Comparison of ENCODE assay signal across 15 mouse cellular contexts in the genomic region with DNA sequence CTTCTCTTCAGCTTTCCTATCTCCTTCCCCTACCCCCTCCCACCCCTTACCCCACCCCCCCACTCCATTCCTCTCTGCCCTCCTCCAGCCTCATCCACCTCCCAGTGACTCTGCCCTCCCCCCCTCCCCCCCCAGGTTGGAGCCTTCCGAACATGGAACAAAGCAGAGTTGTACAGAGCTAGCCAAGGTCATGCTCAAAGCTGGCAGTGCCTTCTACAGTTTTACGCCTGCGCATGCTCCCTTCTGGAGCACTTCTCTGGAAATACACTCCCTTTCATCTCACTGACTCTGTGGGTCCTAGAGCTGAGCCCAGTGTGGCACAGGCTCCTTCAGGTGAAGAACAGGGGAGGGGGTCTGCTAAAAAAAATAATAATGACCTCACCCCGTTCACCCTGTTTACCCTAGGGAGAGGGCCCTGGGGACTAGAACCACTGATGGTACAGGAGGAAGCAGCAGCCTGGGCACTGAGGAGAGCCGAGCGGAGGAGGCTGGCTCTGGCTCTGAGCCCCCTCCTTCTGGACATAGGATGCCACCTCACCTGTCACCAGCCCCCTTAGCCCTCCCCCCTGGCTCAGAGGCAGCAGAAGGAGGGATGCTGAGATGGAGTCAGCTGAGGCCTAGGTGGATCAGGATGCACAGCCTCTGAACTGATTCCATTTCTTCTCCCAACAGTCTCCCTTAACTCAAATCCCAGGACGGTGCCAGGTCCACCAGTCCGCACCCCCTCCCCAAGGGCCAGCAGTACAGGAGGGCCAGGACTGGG. TPM values are rescaled to one million over a fixed set of nuclear protein-coding genes. Genes with fewer than 3 reads are reported as not detected.
A peak's percentile ranks its signal among the peaks of the same experiment; 100 is the strongest.
DNase-seq lines count a peak whose midpoint lies in the region; ATAC-seq and TF ChIP-seq lines count a peak whose summit lies in the region.
"Had no signal": no experiment of that assay in that cellular context is flagged by ENCODE, and none has a peak within 500 bp of the region (broad histone marks: within the 10 kb centered on the region; RNA-seq: fewer than 3 reads in every experiment).

No protein-coding gene starts in this region.

- peak; percentile 65 for ATAC-seq in forebrain, postnatal 0 days
- ATAC-seq in forebrain, embryonic 13.5 days: no peak
- peak; percentile 74 for ATAC-seq in hindbrain, postnatal 0 days
- ATAC-seq in hindbrain, embryonic 13.5 days (ENCODE audit: low FRiP score): no peak

- H3K4me2 ChIP-seq in forebrain, postnatal 0 days (ENCODE audit: low read depth): no peak overlapping the region
- H3K4me2 ChIP-seq in forebrain, embryonic 13.5 days: no peak overlapping the region
- no peak overlapping the region for H3K4me2 ChIP-seq in hindbrain, postnatal 0 days (ENCODE audit: low read depth, low read length)
- no peak overlapping the region for H3K4me2 ChIP-seq in hindbrain, embryonic 13.5 days
- H3K4me2 ChIP-seq: embryonic facial prominence, embryonic 12.5 days had no signal

- DNase-seq in forebrain, postnatal 0 days: peak; percentile 49
- peak; percentile 77 for DNase-seq in hindbrain, postnatal 0 days (ENCODE audit: low spot score)
- DNase-seq in ovary, postnatal 36 days (ENCODE audit: low spot score): peak; percentile 42
- DNase-seq in ovary, postnatal 14 days (ENCODE audit: low spot score): no peak
- peak; percentile 55 for DNase-seq in telencephalon, adult 2 months (ENCODE audit: low read depth, low spot score)
- DNase-seq in left cerebral cortex, adult 8-10 months (ENCODE audit: low spot score in 2 of 2): no peak
- DNase-seq: retina, postnatal 1 day had no signal

- no peak overlapping the region for H3K4me3 ChIP-seq in forebrain, postnatal 0 days (ENCODE audit: low read depth, low read length)
- no peak overlapping the region for H3K4me3 ChIP-seq in forebrain, embryonic 13.5 days
- no peak overlapping the region for H3K4me3 ChIP-seq in hindbrain, postnatal 0 days (ENCODE audit: low read length)
- H3K4me3 ChIP-seq in hindbrain, embryonic 13.5 days: no peak overlapping the region
- H3K4me3 ChIP-seq: embryonic facial prominence, embryonic 12.5 days had no signal

- no peak for TF ChIP-seq CTCF in forebrain, postnatal 0 days (IDR thresholded peaks at IDR 0.05; ENCODE audit: low read depth)
- TF ChIP-seq CTCF in hindbrain, postnatal 0 days (IDR thresholded peaks at IDR 0.05; ENCODE audit: low read depth): no peak

- no peaks in the 10 kb centered on the region; the same call in 1 of the 2 replicates for H3K4me1 ChIP-seq in forebrain, postnatal 0 days (ENCODE audit: insufficient read depth)
- peaks cover 13% of the 10 kb centered on the region for H3K4me1 ChIP-seq in forebrain, embryonic 13.5 days
- no peaks in the 10 kb centered on the region; the same call in 1 of the 2 replicates for H3K4me1 ChIP-seq in hindbrain, postnatal 0 days (ENCODE audit: insufficient read depth, low read length)
- H3K4me1 ChIP-seq in hindbrain, embryonic 13.5 days (replicated peaks): peaks cover 16% of the 10 kb centered on the region

- H3K27ac ChIP-seq in forebrain, postnatal 0 days (ENCODE audit: low read depth, low read length): peak overlapping the region; percentile 16; the same call in 1 of the 2 replicates
- H3K27ac ChIP-seq in forebrain, embryonic 13.5 days: no peak overlapping the region
- peak overlapping the region; percentile 70 for H3K27ac ChIP-seq in hindbrain, postnatal 0 days
- no peak overlapping the region for H3K27ac ChIP-seq in hindbrain, embryonic 13.5 days
- H3K27ac ChIP-seq: embryonic facial prominence, embryonic 12.5 days; macrophage had no signal

- H3K9me3 ChIP-seq in forebrain, postnatal 0 days (ENCODE audit: low read length): no peaks in the 10 kb centered on the region
- no peaks in the 10 kb centered on the region for H3K9me3 ChIP-seq in forebrain, embryonic 13.5 days (replicated peaks)
- H3K9me3 ChIP-seq in hindbrain, postnatal 0 days (ENCODE audit: low read length): no peaks in the 10 kb centered on the region
- H3K9me3 ChIP-seq in hindbrain, embryonic 13.5 days: no peaks in the 10 kb centered on the region
- H3K9me3 ChIP-seq: embryonic facial prominence, embryonic 12.5 days had no signal

- H3K27me3 ChIP-seq in forebrain, postnatal 0 days (ENCODE audit: insufficient read depth, low read length): no peaks in the 10 kb centered on the region
- H3K27me3 ChIP-seq in forebrain, embryonic 13.5 days: no peaks in the 10 kb centered on the region
- H3K27me3 ChIP-seq in hindbrain, postnatal 0 days (ENCODE audit: insufficient read depth, low read length): no peaks in the 10 kb centered on the region
- H3K27me3 ChIP-seq in hindbrain, embryonic 13.5 days: no peaks in the 10 kb centered on the region
- H3K27me3 ChIP-seq: embryonic facial prominence, embryonic 12.5 days had no signal

- H3K9ac ChIP-seq in forebrain, postnatal 0 days: no peak overlapping the region
- no peak overlapping the region for H3K9ac ChIP-seq in forebrain, embryonic 13.5 days
- no peak overlapping the region for H3K9ac ChIP-seq in hindbrain, postnatal 0 days (replicated peaks; ENCODE audit: low read length)
- H3K9ac ChIP-seq in hindbrain, embryonic 13.5 days: no peak overlapping the region; the same call in 1 of the 2 replicates
- H3K9ac ChIP-seq: embryonic facial prominence, embryonic 12.5 days had no signal

- WGBS in forebrain, postnatal 0 days: 79% methylated on average over 8 of the region's 8 CpGs
- WGBS in forebrain, embryonic 13.5 days: 85% methylated on average over 8 of the region's 8 CpGs
- 69% methylated on average over 8 of the region's 8 CpGs for WGBS in hindbrain, postnatal 0 days
- WGBS in hindbrain, embryonic 13.5 days: 83% methylated on average over 8 of the region's 8 CpGs

- no peaks in the 10 kb centered on the region for H3K36me3 ChIP-seq in forebrain, postnatal 0 days (ENCODE audit: insufficient read depth)
- no peaks in the 10 kb centered on the region for H3K36me3 ChIP-seq in forebrain, embryonic 13.5 days (ENCODE audit: poor library complexity, severe bottlenecking)
- H3K36me3 ChIP-seq in hindbrain, postnatal 0 days (ENCODE audit: insufficient read depth, low read length): no peaks in the 10 kb centered on the region
- H3K36me3 ChIP-seq in hindbrain, embryonic 13.5 days: no peaks in the 10 kb centered on the region
- H3K36me3 ChIP-seq: embryonic facial prominence, embryonic 12.5 days had no signal

RNA-seq across cellular contexts. Expression of a gene that starts 6.1 kb away (rescaled TPM):
- total RNA-seq in forebrain, postnatal 0 days (2014; rRNA removed): 18.6 and 26.2 TPM in 2 replicates
- polyA plus RNA-seq in forebrain, postnatal 0 days (2015; fragmentation: Nextera tagmentation; extraction: Ambion mirVana): 14.0 and 16.4 TPM in 2 replicates
- 19.7 and 20.5 TPM in 2 replicates for polyA plus RNA-seq in forebrain, embryonic 13.5 days (2015; fragmentation: Nextera tagmentation; extraction: Ambion mirVana)
- total RNA-seq in hindbrain, postnatal 0 days (2014; rRNA removed): 20.0 and 22.6 TPM in 2 replicates
- polyA plus RNA-seq in hindbrain, postnatal 0 days (2015; fragmentation: Nextera tagmentation; extraction: Ambion mirVana): 15.0 and 16.4 TPM in 2 replicates
- 18.1 and 20.8 TPM in 2 replicates for polyA plus RNA-seq in hindbrain, embryonic 13.5 days (2015; fragmentation: Nextera tagmentation; extraction: Ambion mirVana)
- 10 to 100 TPM; 15.1 to 20.1 (median 17.5) TPM for total RNA-seq in left cerebral cortex, adult 8-10 months (2022)

RNA-seq across cellular contexts. Expression of a gene that starts 14.6 kb away (rescaled TPM):
- total RNA-seq in forebrain, postnatal 0 days (2014; rRNA removed): 3.8 and 6.5 TPM in 2 replicates
- polyA plus RNA-seq in forebrain, postnatal 0 days (2015; fragmentation: Nextera tagmentation; extraction: Ambion mirVana): 0.47 and 0.48 TPM in 2 replicates
- 0.23 and 0.39 TPM in 2 replicates for polyA plus RNA-seq in forebrain, embryonic 13.5 days (2015; fragmentation: Nextera tagmentation; extraction: Ambion mirVana)
- 8.3 and 10.8 TPM in 2 replicates for total RNA-seq in hindbrain, postnatal 0 days (2014; rRNA removed)
- polyA plus RNA-seq in hindbrain, postnatal 0 days (2015; fragmentation: Nextera tagmentation; extraction: Ambion mirVana): 1.8 and 1.9 TPM in 2 replicates
- 0.73 and 0.79 TPM in 2 replicates for polyA plus RNA-seq in hindbrain, embryonic 13.5 days (2015; fragmentation: Nextera tagmentation; extraction: Ambion mirVana)
- total RNA-seq in left cerebral cortex, adult 8-10 months (2022): 10 to 100 TPM; 18.4 to 21.9 (median 20.2) TPM

RNA-seq across cellular contexts. Expression of a gene that starts 15.9 kb away (rescaled TPM):
- 1.5 and 1.6 TPM in 2 replicates for total RNA-seq in forebrain, postnatal 0 days (2014; rRNA removed)
- 0.35 and 0.48 TPM in 2 replicates for polyA plus RNA-seq in forebrain, postnatal 0 days (2015; fragmentation: Nextera tagmentation; extraction: Ambion mirVana)
- 0.04 TPM in 1 of 2 replicates, not detected in the other for polyA plus RNA-seq in forebrain, embryonic 13.5 days (2015; fragmentation: Nextera tagmentation; extraction: Ambion mirVana)
- 6.9 and 7.1 TPM in 2 replicates for total RNA-seq in hindbrain, postnatal 0 days (2014; rRNA removed)
- 1.0 and 1.1 TPM in 2 replicates for polyA plus RNA-seq in hindbrain, postnatal 0 days (2015; fragmentation: Nextera tagmentation; extraction: Ambion mirVana)
- polyA plus RNA-seq in hindbrain, embryonic 13.5 days (2015; fragmentation: Nextera tagmentation; extraction: Ambion mirVana): 0.22 TPM in 2 replicates
- 10 to 100 TPM; 32.4 to 37.5 (median 36.3) TPM for total RNA-seq in left cerebral cortex, adult 8-10 months (2022)
- polyA plus RNA-seq: forebrain, embryonic 11.5 days; macrophage had no signal

RNA-seq across cellular contexts. Expression of a gene that starts 24.1 kb away (rescaled TPM):
- total RNA-seq in forebrain, postnatal 0 days (2014; rRNA removed): 0.15 TPM in 1 of 2 replicates, not detected in the other
- 0.10 and 0.13 TPM in 2 replicates for polyA plus RNA-seq in forebrain, postnatal 0 days (2015; fragmentation: Nextera tagmentation; extraction: Ambion mirVana)
- polyA plus RNA-seq in forebrain, embryonic 13.5 days (2015; fragmentation: Nextera tagmentation; extraction: Ambion mirVana): not detected in 2 replicates
- 0.36 and 0.99 TPM in 2 replicates for total RNA-seq in hindbrain, postnatal 0 days (2014; rRNA removed)
- 0.20 and 0.34 TPM in 2 replicates for polyA plus RNA-seq in hindbrain, postnatal 0 days (2015; fragmentation: Nextera tagmentation; extraction: Ambion mirVana)
- polyA plus RNA-seq in hindbrain, embryonic 13.5 days (2015; fragmentation: Nextera tagmentation; extraction: Ambion mirVana): not detected in 2 replicates
- total RNA-seq in left cerebral cortex, adult 8-10 months (2022): 1 to 10 TPM in 3 of 4 experiments, under 1 TPM in 1; 0.91 to 3.2 (median 1.5) TPM
- total RNA-seq: gastrocnemius, adult 8-10 months had no signal
- polyA plus RNA-seq: forebrain, embryonic 11.5 days; limb, embryonic 11.5 days; liver, embryonic 16.5 days; macrophage had no signal

RNA-seq across cellular contexts. Expression of a gene that starts 38.9 kb away (rescaled TPM):
- 0.23 and 0.33 TPM in 2 replicates for total RNA-seq in forebrain, postnatal 0 days (2014; rRNA removed)
- polyA plus RNA-seq in forebrain, postnatal 0 days (2015; fragmentation: Nextera tagmentation; extraction: Ambion mirVana): 0.06 and 0.09 TPM in 2 replicates
- polyA plus RNA-seq in forebrain, embryonic 13.5 days (2015; fragmentation: Nextera tagmentation; extraction: Ambion mirVana): not detected in 2 replicates
- 0.37 and 0.47 TPM in 2 replicates for total RNA-seq in hindbrain, postnatal 0 days (2014; rRNA removed)
- polyA plus RNA-seq in hindbrain, postnatal 0 days (2015; fragmentation: Nextera tagmentation; extraction: Ambion mirVana): 0.10 and 0.13 TPM in 2 replicates
- 0.06 and 0.14 TPM in 2 replicates for polyA plus RNA-seq in hindbrain, embryonic 13.5 days (2015; fragmentation: Nextera tagmentation; extraction: Ambion mirVana)
- under 1 TPM; 0.46 to 0.78 (median 0.59) TPM for total RNA-seq in left cerebral cortex, adult 8-10 months (2022)
- polyA plus RNA-seq: forebrain, embryonic 11.5 days; limb, embryonic 11.5 days; macrophage had no signal

Comparison
In these comparisons a context has a peak if more than half of its experiments do, and no peak if none do; other contexts are left out.
1. ATAC-seq: peak in forebrain, postnatal 0 days (single experiment) and hindbrain, postnatal 0 days (single experiment); none in forebrain, embryonic 13.5 days (single experiment) and hindbrain, embryonic 13.5 days (single experiment).
2. DNase-seq: peak in forebrain, postnatal 0 days (single experiment), hindbrain, postnatal 0 days (single experiment), ovary, postnatal 36 days (single experiment) and telencephalon, adult 2 months (single experiment); none in ovary, postnatal 14 days (single experiment) and left cerebral cortex, adult 8-10 months (0 of 2).
3. H3K27ac ChIP-seq: peak in forebrain, postnatal 0 days (single experiment) and hindbrain, postnatal 0 days (single experiment); none in forebrain, embryonic 13.5 days (single experiment) and hindbrain, embryonic 13.5 days (single experiment).